Mouse (Mus musculus): ENCODE results near the gene Herc1. TPM values are rescaled to one million over a fixed set of nuclear protein-coding genes. Genes with fewer than 3 reads are reported as not detected.

The Herc1 gene
- polyA plus RNA-seq, 1 experiment: 47.2 TPM

- Histone ChIP-seq H3K9ac (ENCODE audit: low read depth, poor library complexity, severe bottlenecking) (peak overlapping the region; percentile 63), H3K9me3 (replicated peaks; ENCODE audit: control insufficient read depth, insufficient read depth, low read length, poor library complexity, severe bottlenecking) (no peaks in the 10 kb centered on the region), H3K36me3 (ENCODE audit: control insufficient read depth, insufficient read depth, low read length, poor library complexity, severe bottlenecking) (no peaks in the 10 kb centered on the region; the same call in 1 of the 2 replicates), H3K27ac (ENCODE audit: insufficient read depth, low read length) (peak overlapping the region; percentile 60), H3K27me3 (ENCODE audit: control insufficient read depth, insufficient read depth, low read length, poor library complexity, severe bottlenecking) (no peaks in the 10 kb centered on the region), H3K4me3 (ENCODE audit: low read depth, low read length) (peak overlapping the region; percentile 77), H3K4me1 (ENCODE audit: control insufficient read depth, insufficient read depth, low read length) (peaks cover 2% of the 10 kb centered on the region)
- TF ChIP-seq CTCF (IDR thresholded peaks at IDR 0.05; ENCODE audit: low read depth, low read length): no peak
- peak; percentile 75 for TF ChIP-seq POLR2A (IDR thresholded peaks at IDR 0.05; ENCODE audit: insufficient read depth, low read length)
Observed at GRCm38 (mm10) chr9:66512351-66512671, 162.1 kb downstream of the Herc1 start.

- no peak overlapping the region for H3K4me3 ChIP-seq (ENCODE audit: low read depth, low read length)
- H3K36me3 ChIP-seq (ENCODE audit: control insufficient read depth, insufficient read depth, low read length, poor library complexity, severe bottlenecking): peaks cover under 1% of the 10 kb centered on the region; the same call in 1 of the 2 replicates
- H3K27ac ChIP-seq (ENCODE audit: insufficient read depth, low read length): peak overlapping the region; percentile 47
Observed at GRCm38 (mm10) chr9:66513150-66513549, 162.9 kb downstream of the Herc1 start.

GRCm38 (mm10) chr9:66513661-66514255, 163.5 kb downstream of the Herc1 start:
- Histone ChIP-seq H3K4me1 (ENCODE audit: control insufficient read depth, insufficient read depth, low read length) (peaks cover 2% of the 10 kb centered on the region), H3K36me3 (ENCODE audit: control insufficient read depth, insufficient read depth, low read length, poor library complexity, severe bottlenecking) (0 out of 2 replicates have a peak, but pooled peaks cover 2% of the 10 kb centered on the region), H3K9ac (ENCODE audit: low read depth, poor library complexity, severe bottlenecking) (no peak overlapping the region), H3K27ac (ENCODE audit: insufficient read depth, low read length) (peak overlapping the region; percentile 47), H3K27me3 (ENCODE audit: control insufficient read depth, insufficient read depth, low read length, poor library complexity, severe bottlenecking) (no peaks in the 10 kb centered on the region), H3K9me3 (replicated peaks; ENCODE audit: control insufficient read depth, insufficient read depth, low read length, poor library complexity, severe bottlenecking) (no peaks in the 10 kb centered on the region), H3K4me3 (ENCODE audit: low read depth, low read length) (no peak overlapping the region)
- TF ChIP-seq EP300 (IDR thresholded peaks at IDR 0.05; ENCODE audit: insufficient read depth, low read depth, low read length): no peak
- no peak for TF ChIP-seq POLR2A (IDR thresholded peaks at IDR 0.05; ENCODE audit: insufficient read depth, low read length)
- TF ChIP-seq CTCF (IDR thresholded peaks at IDR 0.05; ENCODE audit: low read depth, low read length): no peak

More at GRCm38 (mm10) chr9:66513150-66513549, 162.9 kb downstream of the Herc1 start:
- Histone ChIP-seq H3K9ac (ENCODE audit: low read depth, poor library complexity, severe bottlenecking) (peak overlapping the region; percentile 63), H3K27me3 (ENCODE audit: control insufficient read depth, insufficient read depth, low read length, poor library complexity, severe bottlenecking) (no peaks in the 10 kb centered on the region), H3K9me3 (replicated peaks; ENCODE audit: control insufficient read depth, insufficient read depth, low read length, poor library complexity, severe bottlenecking) (no peaks in the 10 kb centered on the region), H3K4me1 (ENCODE audit: control insufficient read depth, insufficient read depth, low read length) (peaks cover 2% of the 10 kb centered on the region)
- TF ChIP-seq EP300 (IDR thresholded peaks at IDR 0.05; ENCODE audit: insufficient read depth, low read depth, low read length) (no peak), POLR2A (IDR thresholded peaks at IDR 0.05; ENCODE audit: insufficient read depth, low read length) (no peak), CTCF (IDR thresholded peaks at IDR 0.05; ENCODE audit: low read depth, low read length) (peak; percentile 5)

GRCm38 (mm10) chr9:66514256-66514770, 164.1 kb downstream of the Herc1 start, which contains the start of gene Fbxl22:
Gene Fbxl22, minus strand, starts transcription at chr9:66514593.
- peak within 1 kb of the TSS; percentile 50 for H3K4me3 ChIP-seq (ENCODE audit: low read depth, low read length)
- no peaks in the 10 kb centered on the region for H3K27me3 ChIP-seq (ENCODE audit: control insufficient read depth, insufficient read depth, low read length, poor library complexity, severe bottlenecking)
- peak within 1 kb of the TSS; percentile 51 for H3K27ac ChIP-seq (ENCODE audit: insufficient read depth, low read length)
- TF ChIP-seq POLR2A (IDR thresholded peaks at IDR 0.05; ENCODE audit: insufficient read depth, low read length) (no peak), CTCF (IDR thresholded peaks at IDR 0.05; ENCODE audit: low read depth, low read length) (peak; percentile 97), EP300 (IDR thresholded peaks at IDR 0.05; ENCODE audit: insufficient read depth, low read depth, low read length) (peak; percentile 90)
- H3K36me3 ChIP-seq (ENCODE audit: control insufficient read depth, insufficient read depth, low read length, poor library complexity, severe bottlenecking): 0 out of 2 replicates have a peak, but pooled peaks cover 2% of the 10 kb centered on the region
- peaks cover 2% of the 10 kb centered on the region for H3K4me1 ChIP-seq (ENCODE audit: control insufficient read depth, insufficient read depth, low read length)
- peak within 1 kb of the TSS; percentile 63; the same call in 1 of the 2 replicates for H3K9ac ChIP-seq (ENCODE audit: low read depth, poor library complexity, severe bottlenecking)
- H3K9me3 ChIP-seq (replicated peaks; ENCODE audit: control insufficient read depth, insufficient read depth, low read length, poor library complexity, severe bottlenecking): no peaks in the 10 kb centered on the region

- Histone ChIP-seq H3K4me1 (ENCODE audit: control insufficient read depth, insufficient read depth, low read length) (peaks cover 2% of the 10 kb centered on the region), H3K36me3 (ENCODE audit: control insufficient read depth, insufficient read depth, low read length, poor library complexity, severe bottlenecking) (0 out of 2 replicates have a peak, but pooled peaks cover 2% of the 10 kb centered on the region), H3K27ac (ENCODE audit: insufficient read depth, low read length) (no peak overlapping the region; the same call in 1 of the 2 replicates), H3K27me3 (ENCODE audit: control insufficient read depth, insufficient read depth, low read length, poor library complexity, severe bottlenecking) (no peaks in the 10 kb centered on the region), H3K9me3 (replicated peaks; ENCODE audit: control insufficient read depth, insufficient read depth, low read length, poor library complexity, severe bottlenecking) (no peaks in the 10 kb centered on the region), H3K9ac (ENCODE audit: low read depth, poor library complexity, severe bottlenecking) (no peak overlapping the region), H3K4me3 (ENCODE audit: low read depth, low read length) (no peak overlapping the region)
- TF ChIP-seq POLR2A (IDR thresholded peaks at IDR 0.05; ENCODE audit: insufficient read depth, low read length) (no peak), EP300 (IDR thresholded peaks at IDR 0.05; ENCODE audit: insufficient read depth, low read depth, low read length) (no peak), CTCF (IDR thresholded peaks at IDR 0.05; ENCODE audit: low read depth, low read length) (no peak)
Observed at GRCm38 (mm10) chr9:66515115-66515514, 164.9 kb downstream of the Herc1 start.

- H3K27ac ChIP-seq (ENCODE audit: insufficient read depth, low read length): no peak overlapping the region
- H3K9me3 ChIP-seq (replicated peaks; ENCODE audit: control insufficient read depth, insufficient read depth, low read length, poor library complexity, severe bottlenecking): no peaks in the 10 kb centered on the region
- TF ChIP-seq POLR2A (IDR thresholded peaks at IDR 0.05; ENCODE audit: insufficient read depth, low read length) (no peak), CTCF (IDR thresholded peaks at IDR 0.05; ENCODE audit: low read depth, low read length) (no peak), EP300 (IDR thresholded peaks at IDR 0.05; ENCODE audit: insufficient read depth, low read depth, low read length) (no peak)
- H3K9ac ChIP-seq (ENCODE audit: low read depth, poor library complexity, severe bottlenecking): no peak overlapping the region
- H3K4me3 ChIP-seq (ENCODE audit: low read depth, low read length): no peak overlapping the region
- 0 out of 2 replicates have a peak, but pooled peaks cover 2% of the 10 kb centered on the region for H3K36me3 ChIP-seq (ENCODE audit: control insufficient read depth, insufficient read depth, low read length, poor library complexity, severe bottlenecking)
- H3K27me3 ChIP-seq (ENCODE audit: control insufficient read depth, insufficient read depth, low read length, poor library complexity, severe bottlenecking): no peaks in the 10 kb centered on the region
- no peaks in the 10 kb centered on the region for H3K4me1 ChIP-seq (ENCODE audit: control insufficient read depth, insufficient read depth, low read length)
Observed at GRCm38 (mm10) chr9:66515680-66516210, 165.5 kb downstream of the Herc1 start.

Data from ES-Bruce4 (cell line).